Comparison of ENCODE assay signal across 23 mouse cellular contexts in genomic region chr2:113696647-113697046, GRCm38 (mm10).
"Had no signal": no experiment of that assay in that cellular context is flagged by ENCODE, and none has a peak within 500 bp of the region (broad histone marks: within the 10 kb centered on the region; RNA-seq: fewer than 3 reads in every experiment).

No protein-coding gene starts in this region.

- H3K36me3 ChIP-seq: heart, embryonic 12.5 days; hindbrain, embryonic 12.5 days; intestine, embryonic 15.5 days; limb, embryonic 10.5 days; limb, embryonic 12.5 days had no signal

- H3K9me3 ChIP-seq: heart, embryonic 12.5 days; hindbrain, embryonic 12.5 days; intestine, embryonic 15.5 days; limb, embryonic 10.5 days; limb, embryonic 12.5 days had no signal

- H3K4me3 ChIP-seq: gastrocnemius, adult 2 months; heart, adult 2 months; heart, embryonic 12.5 days; hindbrain, embryonic 12.5 days; intestine, embryonic 15.5 days; layer of hippocampus, adult 2 months; left cerebral cortex, adult 2 months; limb, embryonic 10.5 days; limb, embryonic 12.5 days had no signal

- H3K27ac ChIP-seq: gastrocnemius, adult 2 months; heart, adult 2 months; hindbrain, embryonic 12.5 days; intestine, embryonic 15.5 days; layer of hippocampus, adult 2 months; left cerebral cortex, adult 2 months; limb, embryonic 10.5 days; limb, embryonic 12.5 days had no signal

- ATAC-seq: forebrain, embryonic 16.5 days; inflammation-experienced regulatory T-cells, adult 6 months; intestine, embryonic 15.5 days; intestine, postnatal 0 days had no signal

- H3K27me3 ChIP-seq: hindbrain, embryonic 12.5 days; intestine, embryonic 15.5 days; limb, embryonic 12.5 days had no signal

- H3K4me2 ChIP-seq: heart, embryonic 12.5 days; hindbrain, embryonic 12.5 days; intestine, embryonic 15.5 days; limb, embryonic 12.5 days; liver, embryonic 11.5 days had no signal

- H3K4me1 ChIP-seq: hindbrain, embryonic 12.5 days; intestine, embryonic 15.5 days had no signal

- DNase-seq: gastrocnemius, adult 2 months; gastrocnemius, postnatal 10 days; gastrocnemius, postnatal 25 days; heart, adult 2 months; heart, postnatal 10 days; heart, postnatal 4 days; kidney, adult 18-20 months; kidney, adult 8-10 months; kidney, postnatal 10 days; kidney, postnatal 25 days; kidney, postnatal 4 days; liver had no signal

- H3K9ac ChIP-seq: heart, embryonic 12.5 days; hindbrain, embryonic 12.5 days; intestine, embryonic 15.5 days; limb, embryonic 12.5 days had no signal
